Mouse (Mus musculus) kidney, postnatal 0 days (tissue): ENCODE measurements around the gene Cutc. TPM values are rescaled to one million over a fixed set of nuclear protein-coding genes. Genes with fewer than 3 reads are reported as not detected.

Experiments
- ATAC-seq: fragments of 200-750 bp; cut with Nextera tagmentation; replicated peaks from 2 replicates; pipeline ENCODE4 v1.8.0; 2017; ENCODE audit warnings: low read depth, moderate number of reproducible peaks, moderate TSS enrichment, moderate library complexity; ENCODE audit not compliant: low FRiP score
- DNase-seq: peaks from one replicate; pipeline ENCODE4 v3.0.0-alpha.2; 2016; ENCODE audit warnings: low spot score
- H3K27ac ChIP-seq: fragments of 300-500 bp; sonication (generic); 2 replicates; pipeline ENCODE4 v1.5.1; 2014; ENCODE audit warnings: mild to moderate bottlenecking
- H3K27me3 ChIP-seq: fragments of 300-500 bp; sonication (generic); 2 replicates; pipeline ENCODE4 v1.6.1; 2014; ENCODE audit warnings: low read length, mixed read lengths; ENCODE audit not compliant: insufficient read depth
- H3K36me3 ChIP-seq: fragments of 300-500 bp; sonication (generic); 2 replicates; pipeline ENCODE4 v1.6.1; 2014; ENCODE audit warnings: low read length, mixed read lengths; ENCODE audit not compliant: insufficient read depth
- H3K4me1 ChIP-seq: fragments of 300-500 bp; sonication (generic); replicated peaks from 2 replicates; pipeline ENCODE4 v1.6.1; 2014; ENCODE audit warnings: antibody characterized with exemption, low read length, mixed read lengths; ENCODE audit not compliant: insufficient read depth
- H3K4me2 ChIP-seq: fragments of 300-500 bp; sonication (generic); 2 replicates; pipeline ENCODE4 v1.6.1; 2014; ENCODE audit warnings: mild to moderate bottlenecking, low read length, moderate library complexity, mixed read lengths
- H3K4me3 ChIP-seq: fragments of 300-500 bp; sonication (generic); replicated peaks from 2 replicates; pipeline ENCODE4 v1.5.1; 2014; ENCODE audit warnings: low read depth, low read length
- H3K9ac ChIP-seq: fragments of 300-500 bp; sonication (generic); 2 replicates; pipeline ENCODE4 v1.6.1; 2014; ENCODE audit warnings: low read depth, low read length
- H3K9me3 ChIP-seq: fragments of 300-500 bp; sonication (generic); replicated peaks from 2 replicates; pipeline ENCODE4 v1.6.1; 2016; ENCODE audit warnings: low read length, inconsistent platforms, mixed read lengths
- CTCF ChIP-seq: IDR thresholded peaks from 2 replicates; pipeline ENCODE4 v1.5.1; 2016; ENCODE audit warnings: antibody characterized with exemption, low read depth, mild to moderate bottlenecking, moderate library complexity
- WGBS: fragments of 180-500 bp; shearing (Covaris S2); extraction: QIAGEN DNeasy Blood & Tissue Kit; methylation state at CpG from one replicate; pipeline ENCODE4 v1.1.7; 2014; 5-methylcytosine and 5-hydroxymethylcytosine counted together
- polyA plus RNA-seq: library from polyadenylated mRNA; unstranded; fragments of >200 nt; fragmentation: Nextera tagmentation; extraction: Ambion mirVana; gene quantifications from 2 replicates; pipeline ENCODE4 v1.2.1, GENCODE M21; 2015

Gene Cutc
- polyA plus RNA-seq, 1 experiment from 2014 or later, result 24.9 TPM

GRCm38 (mm10) chr19:43781980-43782379 is 29.2 kb downstream of the Cutc start, which contains the start of gene Abcc2:
Gene Abcc2 (plus strand): TSS chr19:43782192.
- no peak within 1 kb of the TSS for H3K4me2 ChIP-seq
- H3K4me1 ChIP-seq, result no peaks in the 10 kb centered on the region
- 76% methylated on average over 3 of the region's 3 CpGs for WGBS
- no peak for TF ChIP-seq CTCF
- H3K27ac ChIP-seq, result no peak within 1 kb of the TSS
- DNase-seq (no peak), ATAC-seq (peak; percentile 49; the same call in 1 of the 2 replicates)
- H3K27me3 ChIP-seq, result no peaks in the 10 kb centered on the region
- H3K4me3 ChIP-seq, result no peak within 1 kb of the TSS
- no peak within 1 kb of the TSS for H3K9ac ChIP-seq
- H3K36me3 ChIP-seq, result no peaks in the 10 kb centered on the region
- H3K9me3 ChIP-seq, result no peaks in the 10 kb centered on the region

- DNase-seq (no peak), ATAC-seq (no peak)
- 74% methylated on average over 8 of the region's 8 CpGs for WGBS
- Histone ChIP-seq H3K4me3 (no peak overlapping the region), H3K4me1 (no peaks in the 10 kb centered on the region), H3K27me3 (no peaks in the 10 kb centered on the region), H3K9me3 (no peaks in the 10 kb centered on the region), H3K4me2 (peak overlapping the region; percentile 15; the same call in 1 of the 2 replicates), H3K9ac (no peak overlapping the region), H3K36me3 (no peaks in the 10 kb centered on the region), H3K27ac (no peak overlapping the region)
- TF ChIP-seq CTCF, result no peak
Observed at GRCm38 (mm10) chr19:43784761-43785160, 32.0 kb downstream of the Cutc start.

DNA sequence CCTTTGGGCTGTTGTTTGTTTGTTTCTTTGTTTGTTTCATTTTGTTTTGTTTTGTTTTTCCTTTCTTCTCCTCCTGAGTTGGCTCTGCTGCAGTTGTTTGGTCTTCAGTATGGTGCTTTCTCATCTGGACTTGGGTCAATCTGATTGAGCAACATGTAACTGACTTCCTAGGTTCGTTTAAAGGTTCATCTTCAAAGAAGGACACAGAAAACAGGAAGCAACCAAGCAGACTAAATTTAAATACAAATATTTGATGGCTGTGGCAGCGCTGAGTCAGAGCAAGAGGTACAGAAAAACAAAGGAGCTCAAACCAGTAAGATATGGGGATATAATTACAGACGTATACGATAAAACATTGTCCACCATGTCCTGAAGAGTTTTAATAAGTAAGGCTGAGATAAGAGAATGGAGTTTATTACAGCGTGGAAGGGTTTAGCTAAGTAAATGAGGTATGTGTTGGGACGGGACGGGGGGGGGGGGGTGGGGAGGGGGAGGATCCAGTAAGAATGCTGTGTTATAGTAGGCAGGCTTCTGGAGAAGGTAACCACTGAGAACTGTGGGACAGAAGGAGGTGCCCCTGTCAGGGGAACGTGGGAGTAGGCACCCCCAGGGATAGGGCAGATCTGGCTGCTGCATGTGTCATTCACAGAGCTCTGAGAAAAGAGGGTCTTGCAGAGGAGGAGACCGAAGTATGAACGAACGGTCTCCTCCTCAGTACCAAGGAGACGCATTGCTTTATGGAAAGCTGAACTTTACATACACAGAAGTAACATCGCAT is 33.6 kb downstream of the Cutc start:
- Histone ChIP-seq H3K36me3 (no peaks in the 10 kb centered on the region), H3K9ac (no peak overlapping the region), H3K27ac (no peak overlapping the region), H3K4me3 (no peak overlapping the region), H3K27me3 (no peaks in the 10 kb centered on the region), H3K9me3 (no peaks in the 10 kb centered on the region), H3K4me1 (no peaks in the 10 kb centered on the region), H3K4me2 (no peak overlapping the region)
- TF ChIP-seq CTCF, result no peak
- DNase-seq (no peak), ATAC-seq (no peak)
- 76% methylated on average over 13 of the region's 13 CpGs for WGBS

DNA sequence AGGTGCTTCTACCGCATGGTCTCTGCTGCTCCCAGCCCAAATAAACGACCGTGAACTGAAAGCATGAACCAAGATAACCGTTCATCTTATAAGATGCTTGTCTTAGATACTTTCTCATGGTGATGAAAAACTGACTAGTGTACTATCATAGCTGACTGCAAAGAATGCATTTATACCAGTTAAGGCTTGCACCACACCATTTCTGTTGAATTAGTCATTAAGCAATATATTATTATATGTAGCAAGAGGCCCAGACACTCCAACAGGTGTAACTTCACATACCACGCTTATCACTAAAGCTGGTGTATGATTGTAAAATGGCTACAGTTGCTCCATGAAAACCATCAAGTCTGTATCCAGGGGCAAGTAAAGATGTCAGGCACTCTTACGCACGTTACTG is 37.0 kb downstream of the Cutc start:
- no peak overlapping the region for H3K27ac ChIP-seq
- 88% methylated on average over 7 of the region's 7 CpGs for WGBS
- no peak for ATAC-seq
- no peak for TF ChIP-seq CTCF
- H3K36me3 ChIP-seq, result no peaks in the 10 kb centered on the region
- no peaks in the 10 kb centered on the region for H3K9me3 ChIP-seq
- DNase-seq, result no peak
- H3K9ac ChIP-seq, result no peak overlapping the region
- H3K4me1 ChIP-seq, result no peaks in the 10 kb centered on the region
- no peaks in the 10 kb centered on the region for H3K27me3 ChIP-seq
- H3K4me2 ChIP-seq, result no peak overlapping the region
- no peak overlapping the region for H3K4me3 ChIP-seq

GRCm38 (mm10) chr19:43792537-43792936 is 39.7 kb downstream of the Cutc start:
- DNase-seq (no peak), ATAC-seq (no peak)
- Histone ChIP-seq H3K27me3 (no peaks in the 10 kb centered on the region), H3K27ac (no peak overlapping the region), H3K36me3 (no peaks in the 10 kb centered on the region), H3K9ac (no peak overlapping the region), H3K9me3 (no peaks in the 10 kb centered on the region), H3K4me1 (no peaks in the 10 kb centered on the region), H3K4me2 (no peak overlapping the region), H3K4me3 (no peak overlapping the region)
- no peak for TF ChIP-seq CTCF
- WGBS, result 90% methylated on average over 4 of the region's 4 CpGs

GRCm38 (mm10) chr19:43793951-43794350 is 41.2 kb downstream of the Cutc start:
- no peak overlapping the region for H3K27ac ChIP-seq
- no peaks in the 10 kb centered on the region for H3K4me1 ChIP-seq
- 98% methylated on average over 1 of the region's 1 CpGs for WGBS
- H3K9me3 ChIP-seq, result no peaks in the 10 kb centered on the region
- DNase-seq (no peak), ATAC-seq (no peak)
- H3K27me3 ChIP-seq, result no peaks in the 10 kb centered on the region
- no peak for TF ChIP-seq CTCF
- H3K9ac ChIP-seq, result no peak overlapping the region
- no peaks in the 10 kb centered on the region for H3K36me3 ChIP-seq
- H3K4me3 ChIP-seq, result no peak overlapping the region
- H3K4me2 ChIP-seq, result no peak overlapping the region
